Mouse (Mus musculus): Measurements from ENCODE around the gene Tcf3. TPM values are rescaled to one million over a fixed set of nuclear protein-coding genes. Genes with fewer than 3 reads are reported as not detected.

Gene Tcf3
- total RNA-seq, 2 experiments from 2014 or later: 66.4 to 67.5 TPM

DNA sequence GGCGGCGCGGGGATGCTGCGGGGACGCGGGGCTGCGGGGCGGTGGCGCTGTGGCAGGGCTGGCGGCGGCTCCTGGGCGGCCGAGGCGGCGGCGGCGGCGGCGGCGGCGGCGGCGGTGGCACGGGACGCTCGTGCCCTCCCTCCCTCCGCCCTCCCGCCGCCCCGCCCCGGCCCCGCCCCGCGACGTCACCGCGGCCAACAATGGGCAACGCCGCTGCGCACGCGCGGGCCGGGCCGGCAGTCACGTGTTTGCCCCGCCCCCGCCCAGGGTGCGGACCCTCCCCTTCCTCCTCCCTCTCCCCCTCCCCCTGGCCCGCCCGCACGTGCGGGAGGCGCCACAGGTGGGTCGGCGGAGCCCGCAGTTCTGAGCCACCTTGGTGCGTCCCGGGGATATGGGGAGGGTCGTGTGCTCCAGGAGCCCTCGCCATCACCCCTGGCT lies 45.9 kb downstream of the Tcf3 start, which contains the start of gene Mex3d:
TSS of gene Mex3d (minus strand) at position 138 of the 438 bp plus-strand sequence.
- DNase-seq (ENCODE audit: low spot score in 2 of 2): peak; percentile 88 to 90

GRCm38 (mm10) chr10:80386735-80387471 lies 46.5 kb downstream of the Tcf3 start:
- peak in 1 of 2 experiments; percentile 50 for DNase-seq (ENCODE audit: low spot score in 2 of 2)

DNA sequence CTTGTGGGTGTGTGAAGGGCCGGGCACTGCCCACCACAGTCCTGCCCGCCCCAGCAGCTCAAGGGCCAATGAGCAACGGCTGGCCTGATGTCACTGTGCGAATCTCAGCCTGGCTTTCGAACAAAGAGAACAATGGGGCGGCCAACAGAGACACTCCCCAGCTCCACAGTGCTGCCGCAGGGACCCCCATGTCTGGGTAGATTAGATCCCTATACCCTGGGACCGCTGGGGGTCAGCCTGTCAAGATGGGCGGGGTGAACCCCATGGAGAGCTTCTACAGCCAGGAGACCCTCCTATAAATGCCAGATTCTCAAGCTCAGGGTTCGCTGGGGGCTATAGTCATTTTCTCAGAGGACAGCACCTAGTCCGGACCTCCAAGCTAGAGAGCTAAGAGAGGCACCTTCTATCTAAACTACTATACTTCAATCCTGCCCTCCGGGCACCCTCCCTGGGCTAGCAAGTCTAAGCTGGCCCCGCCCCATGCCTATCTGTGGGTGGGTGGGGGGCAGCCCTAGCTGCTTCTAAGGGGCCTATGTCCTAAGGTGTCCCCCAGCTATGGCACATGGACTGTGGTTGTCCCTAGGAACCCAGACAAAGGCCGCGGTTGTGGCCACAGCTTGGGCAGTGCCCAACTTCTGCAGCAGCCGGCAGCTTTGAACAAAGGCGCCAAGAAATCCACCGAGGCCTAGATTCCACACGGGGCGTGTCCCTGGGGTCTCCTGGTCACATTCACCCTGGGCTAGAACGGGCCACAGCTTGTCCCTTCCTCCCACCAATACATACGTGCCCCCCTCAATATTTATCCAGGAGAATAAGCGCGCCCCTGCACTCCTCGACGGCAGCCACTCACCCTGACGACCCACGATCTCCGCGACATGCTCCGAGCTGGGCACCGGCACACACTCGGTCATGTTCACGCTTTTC lies 47.4 kb downstream of the Tcf3 start:
- no peak for DNase-seq (ENCODE audit: low spot score in 2 of 2)

- no peak for DNase-seq (ENCODE audit: low spot score in 2 of 2)
These were observed 48.1 kb downstream of the Tcf3 start for GRCm38 (mm10) chr10:80385310-80385709.

DNA sequence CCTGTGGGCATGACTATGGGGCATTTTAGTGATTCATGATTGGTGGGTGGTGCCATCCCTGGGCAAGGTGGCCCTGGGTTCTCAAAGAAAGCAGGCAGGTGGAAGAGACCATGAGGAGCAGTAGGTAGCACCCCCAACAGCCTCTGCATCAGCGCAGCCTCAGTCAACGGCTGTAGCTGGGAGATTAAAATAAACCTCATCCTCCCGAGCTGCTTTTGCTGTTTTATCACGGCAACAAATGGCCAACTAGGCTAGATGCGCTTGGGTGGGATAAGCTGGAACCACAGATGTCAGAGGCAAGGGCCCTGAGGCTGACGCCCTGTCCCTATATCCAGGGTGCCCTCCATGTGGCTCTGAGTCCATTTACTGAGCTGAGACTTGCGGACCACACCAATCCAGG lies 48.7 kb downstream of the Tcf3 start:
- no peak for DNase-seq (ENCODE audit: low spot score in 2 of 2)

DNA sequence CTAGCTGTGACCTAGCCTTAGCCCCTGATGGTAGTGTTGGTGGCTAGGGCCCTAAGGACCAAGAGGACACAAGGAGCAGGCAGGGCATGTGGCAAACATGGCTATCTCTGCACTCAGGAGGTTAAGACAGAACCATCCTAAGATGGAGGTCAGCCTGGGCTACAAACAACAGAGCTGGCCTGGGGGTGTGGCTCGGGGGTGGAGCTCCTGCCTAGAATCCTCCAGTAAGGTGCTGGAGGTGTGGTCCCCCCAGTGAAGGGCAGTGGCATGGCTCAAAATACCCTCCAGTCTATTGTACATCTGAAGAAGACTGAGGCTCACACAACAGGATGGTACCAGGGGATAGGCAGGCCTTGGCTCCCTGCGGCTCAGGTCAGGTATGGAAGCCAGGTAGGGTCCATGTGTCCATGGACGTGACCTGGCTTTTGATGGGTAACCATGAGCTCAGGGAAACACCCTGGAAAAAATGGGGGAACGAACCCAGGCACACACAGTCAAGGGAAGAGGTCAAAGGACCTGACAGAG lies 49.3 kb downstream of the Tcf3 start:
- no peak for DNase-seq (ENCODE audit: low spot score in 2 of 2)

GRCm38 (mm10) chr10:80383431-80383830 lies 50.0 kb downstream of the Tcf3 start:
- DNase-seq (ENCODE audit: low spot score in 2 of 2): no peak

- no peak for DNase-seq (ENCODE audit: low spot score in 2 of 2)
These were observed 50.6 kb downstream of the Tcf3 start for GRCm38 (mm10) chr10:80382641-80383365.

GRCm38 (mm10) chr10:80377716-80378115 lies 55.7 kb downstream of the Tcf3 start:
- no peak for DNase-seq (ENCODE audit: low spot score in 2 of 2)

DNA sequence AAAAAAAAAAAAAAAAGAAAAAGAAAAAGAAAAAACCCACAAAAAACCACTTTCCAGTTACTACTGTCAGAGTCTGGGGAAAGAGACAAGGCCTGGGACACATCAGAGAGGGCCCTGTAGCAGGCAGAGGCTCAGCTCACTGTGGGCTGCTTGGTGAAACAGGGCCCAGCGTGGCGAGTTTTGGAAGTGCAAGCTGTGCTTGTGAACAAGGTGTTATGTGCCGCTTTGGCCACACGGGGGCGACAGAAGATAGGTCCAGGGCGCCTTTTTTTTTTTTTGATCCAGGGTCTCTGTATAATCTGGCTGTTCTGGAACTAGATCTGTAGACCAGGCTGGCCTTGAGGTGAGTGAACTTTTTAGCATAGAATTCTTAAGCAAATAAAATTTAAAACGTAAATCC lies 57.3 kb downstream of the Tcf3 start:
- peak; percentile 90 to 93 for DNase-seq (ENCODE audit: low spot score in 2 of 2)

GRCm38 (mm10) chr10:80374063-80374462 lies 59.4 kb downstream of the Tcf3 start:
- DNase-seq (ENCODE audit: low spot score in 2 of 2): peak in 1 of 2 experiments; percentile 68

DNA sequence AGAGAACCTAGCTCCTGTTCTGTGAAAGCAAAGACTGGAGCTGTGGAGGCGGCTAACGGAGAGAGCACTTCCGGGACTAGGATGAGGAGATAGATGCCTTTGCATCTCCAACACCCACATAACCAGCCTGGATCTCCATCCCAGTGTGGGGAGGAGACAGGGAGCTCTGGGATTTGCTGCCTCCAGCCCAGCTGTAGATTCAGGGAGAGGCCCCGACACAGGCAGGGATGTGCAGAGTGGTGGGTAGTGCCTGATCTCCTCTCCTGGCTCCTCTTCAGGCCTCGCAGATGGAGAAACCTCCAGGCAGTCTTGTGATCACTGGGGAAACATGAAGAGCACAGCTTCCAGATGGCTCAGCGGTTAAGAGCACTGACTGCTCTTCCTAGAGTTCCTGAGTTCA lies 60.7 kb downstream of the Tcf3 start:
- no peak for DNase-seq (ENCODE audit: low spot score in 2 of 2)

- no peak for DNase-seq (ENCODE audit: low spot score in 2 of 2)
These were observed 61.5 kb downstream of the Tcf3 start for GRCm38 (mm10) chr10:80371983-80372382.

- no peak for DNase-seq (ENCODE audit: low spot score in 2 of 2)
These were observed 62.0 kb downstream of the Tcf3 start for GRCm38 (mm10) chr10:80371411-80371966.

DNA sequence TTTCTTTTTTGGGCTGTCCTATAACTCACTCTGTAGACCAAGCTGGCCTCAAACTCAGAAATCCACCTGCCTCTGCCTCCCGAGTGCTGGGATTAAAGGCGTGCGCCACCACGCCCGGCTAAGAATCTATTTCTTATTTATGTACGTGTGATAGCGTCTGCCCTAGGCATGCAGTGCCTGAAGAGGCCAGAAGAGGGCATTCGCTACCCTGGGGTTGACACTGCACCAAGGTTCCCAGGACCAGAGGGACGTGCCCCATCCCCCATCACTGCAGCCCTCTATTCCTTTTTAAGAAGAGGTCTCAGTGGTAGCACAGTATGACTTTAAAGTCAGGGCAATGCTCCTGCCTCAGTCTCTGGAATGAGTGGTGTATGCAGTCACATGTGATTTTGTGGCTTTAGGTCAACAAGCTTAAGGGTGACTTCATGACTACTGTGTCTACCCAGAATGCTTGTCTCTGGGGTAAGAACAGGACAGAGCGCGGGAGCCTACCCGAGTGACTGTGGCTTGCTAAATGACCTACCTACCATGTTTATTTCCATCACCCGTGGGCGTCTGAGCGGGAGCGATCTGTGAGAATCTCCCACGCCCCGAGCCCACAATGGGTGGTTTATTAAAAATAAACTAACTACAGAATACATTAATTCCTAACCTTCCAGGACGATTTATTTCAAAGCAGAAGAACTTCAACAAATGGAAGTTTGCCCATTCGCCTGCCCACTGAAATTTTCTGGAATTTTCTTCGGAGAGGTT lies 63.3 kb downstream of the Tcf3 start:
- no peak for DNase-seq (ENCODE audit: low spot score in 2 of 2)

DNA sequence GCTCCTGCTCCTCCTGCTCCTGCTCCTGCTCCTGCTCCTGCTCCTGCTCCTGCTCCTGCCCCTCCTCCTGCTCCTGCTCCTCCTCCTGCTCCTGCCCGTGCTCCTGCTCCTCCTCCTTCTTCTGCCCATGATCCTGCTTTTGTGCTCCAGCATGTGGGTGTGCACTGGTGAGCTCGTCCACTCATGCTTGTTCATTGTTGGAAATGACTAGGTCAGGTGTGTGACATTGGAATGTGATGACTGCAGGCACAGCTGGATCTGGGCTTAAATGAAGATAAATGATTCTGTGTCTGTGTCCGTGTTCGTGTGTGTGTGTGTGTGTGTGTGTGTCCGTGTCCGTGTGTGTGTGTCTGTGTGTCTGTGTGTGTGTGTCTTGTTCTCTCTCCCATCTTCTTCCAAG lies 65.1 kb downstream of the Tcf3 start:
- DNase-seq (ENCODE audit: low spot score in 2 of 2): no peak

GRCm38 (mm10) chr10:80367954-80368353 lies 65.5 kb downstream of the Tcf3 start:
- no peak for DNase-seq (ENCODE audit: low spot score in 2 of 2)

- no peak for DNase-seq (ENCODE audit: low spot score in 2 of 2)
These were observed 67.7 kb downstream of the Tcf3 start for GRCm38 (mm10) chr10:80365736-80366135.

- no peak for DNase-seq (ENCODE audit: low spot score in 2 of 2)
These were observed 69.7 kb downstream of the Tcf3 start for GRCm38 (mm10) chr10:80363734-80364133.
